Mouse (Mus musculus): ENCODE measurements around the gene Zfp846. TPM values are rescaled to one million over a fixed set of nuclear protein-coding genes. Genes with fewer than 3 reads are reported as not detected.
A peak's percentile ranks its signal among the peaks of the same experiment; 100 is the strongest.

The Zfp846 gene
- polyA plus RNA-seq, 1 experiment from 2014 or later: 23.2 TPM

DNA sequence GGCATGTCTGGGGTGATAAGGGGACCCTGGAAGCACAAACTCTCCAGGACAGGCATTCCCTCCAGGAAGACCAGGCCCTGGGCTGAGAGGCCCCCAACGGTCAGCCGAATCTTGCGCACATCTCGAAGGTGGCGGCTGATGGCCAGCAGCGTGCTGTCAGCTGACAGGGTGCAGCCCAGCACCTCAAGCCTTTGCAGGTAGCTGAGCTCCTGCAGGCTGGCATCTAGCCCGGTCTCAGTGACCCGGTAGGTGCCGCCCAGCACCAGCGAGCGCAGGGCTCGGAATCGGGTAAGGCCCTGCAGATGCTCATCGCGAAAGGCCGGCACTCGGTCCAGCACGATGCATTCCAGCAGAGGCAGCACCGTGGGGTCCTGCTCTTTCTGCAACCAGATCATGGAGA lies 57.5 kb downstream of the Zfp846 start:
- Histone ChIP-seq H3K27ac (no peak overlapping the region), H3K4me2 (no peak overlapping the region), H3K4me1 (replicated peaks) (peaks cover 13% of the 10 kb centered on the region), H3K9ac (replicated peaks) (no peak overlapping the region), H3K4me3 (replicated peaks) (no peak overlapping the region), H3K36me3 (peaks cover 25% of the 10 kb centered on the region), H3K9me3 (no peaks in the 10 kb centered on the region), H3K27me3 (no peaks in the 10 kb centered on the region)
- ATAC-seq (ENCODE audit: insufficient number of reproducible peaks, insufficient read depth, low FRiP score, low TSS enrichment, low read depth): no peak
- WGBS: 96% methylated on average over 19 of the region's 19 CpGs

DNA sequence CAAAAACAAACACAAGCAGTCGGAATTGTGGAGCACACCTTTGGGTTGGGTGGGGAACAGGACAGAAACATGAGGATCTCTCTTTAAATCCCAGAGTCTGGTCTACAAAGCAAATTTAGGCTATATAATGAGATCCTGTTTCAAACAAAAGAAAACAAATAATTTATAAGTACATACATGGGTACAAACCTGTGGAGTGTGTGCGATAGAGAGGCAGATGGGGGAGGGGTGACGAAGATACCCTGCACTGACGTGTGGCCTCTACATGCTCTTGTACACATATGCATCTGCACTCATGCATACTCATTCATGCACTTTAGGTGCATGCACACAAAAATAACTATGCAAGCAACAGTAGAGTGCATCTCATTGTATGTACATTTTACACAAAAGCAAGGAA lies 58.4 kb downstream of the Zfp846 start:
- 91% methylated on average over 4 of the region's 4 CpGs for WGBS
- H3K9ac ChIP-seq (replicated peaks): no peak overlapping the region
- no peak overlapping the region for H3K27ac ChIP-seq
- H3K4me3 ChIP-seq (replicated peaks): no peak overlapping the region
- no peak overlapping the region for H3K4me2 ChIP-seq
- peaks cover 25% of the 10 kb centered on the region for H3K36me3 ChIP-seq
- H3K4me1 ChIP-seq (replicated peaks): peaks cover 19% of the 10 kb centered on the region
- ATAC-seq (ENCODE audit: insufficient number of reproducible peaks, insufficient read depth, low FRiP score, low TSS enrichment, low read depth): no peak
- H3K9me3 ChIP-seq: no peaks in the 10 kb centered on the region
- H3K27me3 ChIP-seq: no peaks in the 10 kb centered on the region

DNA sequence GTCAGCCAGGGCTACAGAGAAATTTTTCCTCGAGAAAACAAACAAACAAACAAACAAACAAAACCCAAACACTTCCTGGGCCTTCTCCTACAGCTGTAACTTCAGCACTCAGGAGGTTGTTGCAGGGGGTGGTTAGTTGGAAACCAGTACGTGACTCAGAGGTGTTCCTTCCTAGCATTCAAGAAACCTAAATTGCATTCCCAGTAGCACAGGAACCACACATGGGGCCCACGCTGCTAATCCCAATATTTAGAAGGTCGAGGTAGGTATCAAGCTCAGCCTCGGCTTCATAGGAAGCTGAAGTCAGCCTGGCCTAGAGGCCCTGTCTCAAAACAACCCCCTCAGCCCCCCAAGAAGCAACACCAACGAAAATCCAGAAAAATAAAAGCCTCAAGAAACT lies 60.4 kb downstream of the Zfp846 start:
- Histone ChIP-seq H3K27me3 (no peaks in the 10 kb centered on the region), H3K9ac (replicated peaks) (peak overlapping the region; percentile 88), H3K36me3 (peaks cover 30% of the 10 kb centered on the region), H3K4me1 (replicated peaks) (peaks cover 26% of the 10 kb centered on the region), H3K9me3 (no peaks in the 10 kb centered on the region), H3K27ac (no peak overlapping the region; the same call in 1 of the 2 replicates), H3K4me3 (replicated peaks) (peak overlapping the region; percentile 83), H3K4me2 (peak overlapping the region; percentile 95)
- 26% methylated on average over 6 of the region's 6 CpGs for WGBS
- ATAC-seq (ENCODE audit: insufficient number of reproducible peaks, insufficient read depth, low FRiP score, low TSS enrichment, low read depth): no peak

DNA sequence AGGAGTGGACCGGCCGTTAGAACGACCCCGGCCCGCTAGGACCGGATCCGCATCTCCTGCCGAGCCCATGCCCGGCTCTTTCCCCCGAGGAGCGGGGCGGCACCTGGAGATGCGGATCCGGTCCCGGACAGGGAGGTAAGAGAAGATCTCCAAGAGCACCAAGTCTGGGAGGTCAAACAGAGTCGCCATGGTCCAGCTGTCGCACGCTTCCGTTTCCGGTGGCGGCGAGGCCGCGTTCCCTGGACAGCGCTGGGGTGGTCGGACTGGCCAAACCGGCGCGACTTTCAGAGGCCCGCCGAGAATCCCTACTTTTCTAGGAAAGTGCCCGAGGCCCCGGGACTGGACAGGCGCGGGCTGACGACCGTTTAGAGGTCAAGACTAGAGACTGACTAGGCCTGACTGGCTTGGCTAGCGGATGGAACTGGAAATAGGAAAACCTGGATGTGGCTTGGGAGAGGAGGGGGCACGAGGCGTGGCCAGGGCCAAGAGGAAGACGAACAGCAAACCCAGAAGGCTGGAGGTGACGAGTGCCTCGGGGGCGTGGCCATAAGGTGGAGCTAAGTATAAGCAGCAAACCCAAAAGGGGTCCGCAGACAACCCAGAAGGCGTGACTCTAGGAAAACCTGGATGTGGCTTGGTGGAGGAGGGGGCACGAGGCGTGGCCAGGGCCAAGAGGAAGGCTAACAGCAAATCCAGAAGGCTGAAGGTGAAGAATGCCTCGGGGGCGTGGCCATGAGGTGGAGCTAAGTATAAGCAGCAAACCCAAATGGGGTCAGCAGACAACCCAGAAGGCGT lies 61.2 kb downstream of the Zfp846 start, which contains the start of gene Ubl5:
Gene Ubl5 (plus strand): TSS at position 778 of the 795 bp plus-strand sequence.
- peak within 1 kb of the TSS; percentile 95 for H3K4me2 ChIP-seq
- peak within 1 kb of the TSS; percentile 88 for H3K9ac ChIP-seq (replicated peaks)
- WGBS: under 1% methylated on average over 51 of the region's 51 CpGs

DNA sequence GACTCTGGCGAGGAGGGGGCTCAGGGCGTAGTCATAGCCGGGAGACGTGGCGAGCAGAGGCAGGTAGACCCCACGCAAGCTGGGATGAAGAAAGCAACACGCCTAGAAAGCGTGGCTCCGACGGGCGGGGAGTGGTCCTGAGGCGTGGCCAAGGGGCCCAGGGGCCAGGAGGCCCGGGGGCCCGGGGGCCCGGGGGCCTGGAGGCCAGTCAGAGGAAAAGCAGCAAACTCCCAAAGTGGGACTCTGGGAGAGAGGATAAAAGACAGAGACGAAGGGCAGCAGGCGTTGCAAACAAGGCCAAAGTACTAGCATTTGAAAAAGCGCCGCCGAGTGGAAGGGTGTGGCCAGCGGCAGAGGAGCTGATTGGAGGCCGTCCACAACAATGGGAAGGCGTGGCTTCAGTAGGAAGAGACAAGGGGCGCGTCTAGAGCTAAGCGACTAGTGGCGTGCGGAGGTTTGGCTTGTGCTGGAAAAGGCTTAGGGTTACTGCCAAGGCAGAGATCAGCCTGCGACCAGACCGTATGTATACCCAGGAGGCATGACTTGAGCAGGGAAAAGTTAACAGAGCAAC lies 61.9 kb downstream of the Zfp846 start:
- WGBS: under 1% methylated on average over 30 of the region's 30 CpGs
- Histone ChIP-seq H3K4me3 (replicated peaks) (peak overlapping the region; percentile 83), H3K36me3 (peaks cover 35% of the 10 kb centered on the region), H3K4me1 (replicated peaks) (peaks cover 26% of the 10 kb centered on the region), H3K4me2 (peak overlapping the region; percentile 95), H3K27ac (peak overlapping the region; percentile 91), H3K27me3 (no peaks in the 10 kb centered on the region), H3K9ac (replicated peaks) (peak overlapping the region; percentile 76), H3K9me3 (no peaks in the 10 kb centered on the region)
- peak; percentile 72 for ATAC-seq (ENCODE audit: insufficient number of reproducible peaks, insufficient read depth, low FRiP score, low TSS enrichment, low read depth)

More for the DNA sequence above, 61.2 kb downstream of the Zfp846 start, which contains the start of gene Ubl5:
- Histone ChIP-seq H3K36me3 (peaks cover 35% of the 10 kb centered on the region), H3K9me3 (no peaks in the 10 kb centered on the region), H3K27me3 (no peaks in the 10 kb centered on the region), H3K4me3 (replicated peaks) (peak within 1 kb of the TSS; percentile 83), H3K27ac (peak within 1 kb of the TSS; percentile 91), H3K4me1 (replicated peaks) (peaks cover 26% of the 10 kb centered on the region)
- peak; percentile 94 for ATAC-seq (ENCODE audit: insufficient number of reproducible peaks, insufficient read depth, low FRiP score, low TSS enrichment, low read depth)

DNA sequence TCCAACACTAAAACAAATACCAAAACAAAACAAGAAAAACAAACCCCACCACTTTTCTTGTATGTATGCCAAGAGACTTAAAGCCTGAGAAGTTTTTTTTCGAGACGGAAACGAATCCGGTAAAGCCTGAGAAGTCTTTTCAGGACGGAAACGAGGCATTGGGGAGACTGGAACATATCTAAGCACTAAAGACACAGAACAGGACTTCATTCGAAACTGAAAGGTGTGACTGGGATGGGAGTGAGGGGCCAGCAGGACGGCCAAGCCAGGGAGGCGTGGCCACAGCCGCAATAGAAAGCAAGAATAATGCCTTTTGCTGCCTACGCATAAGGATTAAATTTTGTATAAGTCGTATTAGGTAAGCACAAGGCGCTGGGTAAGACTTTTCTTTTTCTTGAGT lies 62.7 kb downstream of the Zfp846 start:
- Histone ChIP-seq H3K4me2 (peak overlapping the region; percentile 95), H3K4me1 (replicated peaks) (peaks cover 26% of the 10 kb centered on the region), H3K36me3 (peaks cover 35% of the 10 kb centered on the region), H3K9me3 (no peaks in the 10 kb centered on the region), H3K27ac (peak overlapping the region; percentile 75), H3K9ac (replicated peaks) (peak overlapping the region; percentile 76), H3K4me3 (replicated peaks) (peak overlapping the region; percentile 83), H3K27me3 (no peaks in the 10 kb centered on the region)
- WGBS: 10% methylated on average over 13 of the region's 13 CpGs
- no peak for ATAC-seq (ENCODE audit: insufficient number of reproducible peaks, insufficient read depth, low FRiP score, low TSS enrichment, low read depth)

DNA sequence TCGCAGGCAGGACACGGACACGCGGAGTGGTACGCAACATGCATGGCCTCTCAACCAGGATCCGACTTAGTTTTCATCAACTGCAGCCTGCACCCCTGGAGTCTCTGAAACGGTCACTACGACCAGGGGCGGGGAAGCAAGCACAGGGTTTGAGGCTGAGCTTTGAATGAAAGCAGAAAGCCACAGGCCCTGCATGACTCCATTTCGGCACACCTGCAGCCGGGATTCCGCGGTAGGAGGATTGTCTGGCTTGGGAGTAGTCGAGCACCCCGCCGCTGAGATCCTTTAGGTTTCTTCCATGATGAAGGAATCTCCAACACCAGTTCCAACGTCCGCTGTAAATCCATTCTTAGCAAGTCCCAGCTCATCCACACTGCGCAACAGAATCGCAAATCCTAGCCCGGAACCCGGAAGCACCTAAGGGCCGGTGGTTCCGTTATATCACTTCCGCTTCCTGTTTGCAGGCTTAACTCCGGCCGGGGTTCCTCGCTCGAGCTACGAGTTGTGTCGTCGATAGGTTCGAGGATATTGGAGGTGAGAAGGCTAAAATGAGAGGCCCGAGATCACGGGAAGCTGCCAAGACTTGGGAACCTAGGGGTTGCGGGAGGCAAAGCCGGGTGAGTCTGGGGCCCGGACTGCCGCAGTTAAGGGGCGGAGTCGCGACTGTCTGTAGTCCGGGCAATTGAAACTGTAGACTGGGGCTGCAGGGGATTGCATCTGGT lies 63.4 kb downstream of the Zfp846 start, which contains the start of gene Fbxl12:
Gene Fbxl12 (minus strand): TSS at position 408 of the 722 bp plus-strand sequence.
- Histone ChIP-seq H3K27ac (peak within 1 kb of the TSS; percentile 75), H3K4me1 (replicated peaks) (peaks cover 26% of the 10 kb centered on the region), H3K36me3 (peaks cover 35% of the 10 kb centered on the region), H3K9ac (replicated peaks) (peak within 1 kb of the TSS; percentile 76), H3K4me2 (peak within 1 kb of the TSS; percentile 95), H3K9me3 (no peaks in the 10 kb centered on the region), H3K4me3 (replicated peaks) (peak within 1 kb of the TSS; percentile 83), H3K27me3 (no peaks in the 10 kb centered on the region)
- ATAC-seq (ENCODE audit: insufficient number of reproducible peaks, insufficient read depth, low FRiP score, low TSS enrichment, low read depth): no peak
- WGBS: under 1% methylated on average over 43 of the region's 43 CpGs

DNA sequence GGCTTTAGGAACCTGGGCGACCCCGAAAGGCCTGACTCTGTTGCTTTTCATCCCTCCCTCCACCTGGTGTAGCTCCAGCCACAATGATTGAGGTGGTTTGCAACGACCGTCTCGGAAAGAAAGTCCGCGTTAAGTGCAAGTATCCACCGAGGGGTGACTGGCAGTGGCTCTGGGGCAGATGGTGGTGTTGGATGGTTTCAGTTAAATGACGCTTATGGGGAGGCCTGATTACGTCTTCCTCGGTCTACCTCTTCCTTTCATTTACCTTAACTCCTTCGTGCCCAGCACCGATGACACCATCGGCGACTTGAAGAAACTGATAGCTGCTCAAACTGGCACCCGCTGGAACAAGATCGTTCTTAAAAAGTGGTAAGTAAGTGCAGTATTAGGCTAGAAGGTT lies 64.0 kb downstream of the Zfp846 start:
- Histone ChIP-seq H3K4me3 (replicated peaks) (peak overlapping the region; percentile 83), H3K36me3 (peaks cover 34% of the 10 kb centered on the region), H3K9ac (replicated peaks) (peak overlapping the region; percentile 76), H3K27ac (peak overlapping the region; percentile 75), H3K4me1 (replicated peaks) (peaks cover 26% of the 10 kb centered on the region), H3K27me3 (no peaks in the 10 kb centered on the region), H3K4me2 (peak overlapping the region; percentile 95), H3K9me3 (no peaks in the 10 kb centered on the region)
- ATAC-seq (ENCODE audit: insufficient number of reproducible peaks, insufficient read depth, low FRiP score, low TSS enrichment, low read depth): no peak
- 5% methylated on average over 17 of the region's 17 CpGs for WGBS

DNA sequence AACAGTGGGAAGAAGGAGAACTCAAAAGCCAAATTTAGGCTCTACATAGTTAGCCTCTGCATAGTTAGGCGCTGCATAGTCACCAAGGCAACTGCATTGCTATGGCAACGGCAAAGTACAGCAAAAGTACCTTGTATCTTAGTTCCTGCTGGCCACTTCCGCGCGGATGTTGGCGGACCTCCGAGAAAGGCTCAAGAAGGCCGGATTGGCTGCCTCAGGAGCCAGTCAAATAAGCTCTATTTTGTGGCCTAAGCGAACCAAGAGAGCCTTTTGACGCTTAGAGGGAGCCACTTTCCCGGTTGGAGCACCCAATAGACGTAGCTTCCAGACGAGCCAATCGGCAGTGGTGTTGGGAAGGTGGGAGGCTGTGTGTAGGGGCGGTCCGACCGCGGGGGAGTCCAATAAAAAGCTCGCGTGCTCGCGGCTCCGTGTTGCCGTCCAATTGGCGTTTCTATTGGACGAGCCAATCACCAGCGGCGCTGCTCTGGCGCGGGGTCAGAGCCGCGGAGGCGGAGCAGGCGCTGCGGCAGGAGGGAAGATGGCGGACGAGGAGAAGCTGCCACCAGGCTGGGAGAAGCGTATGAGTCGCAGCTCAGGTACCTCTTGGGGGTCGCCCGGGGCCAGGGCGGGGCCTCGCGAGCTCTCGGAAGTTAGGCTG lies 70.6 kb downstream of the Zfp846 start, which contains the start of gene Pin1:
Gene Pin1 (plus strand): TSS at position 494 of the 658 bp plus-strand sequence.
- Histone ChIP-seq H3K4me3 (replicated peaks) (peak within 1 kb of the TSS; percentile 93), H3K9ac (replicated peaks) (peak within 1 kb of the TSS; percentile 88), H3K4me2 (peak within 1 kb of the TSS; percentile 79), H3K4me1 (replicated peaks) (peaks cover 19% of the 10 kb centered on the region), H3K36me3 (peaks cover 59% of the 10 kb centered on the region), H3K27me3 (no peaks in the 10 kb centered on the region), H3K27ac (0 out of 2 replicates have a peak within 1 kb of the TSS, but pooled peaks have one; percentile 4), H3K9me3 (no peaks in the 10 kb centered on the region)
- peak; percentile 100 for ATAC-seq (ENCODE audit: insufficient number of reproducible peaks, insufficient read depth, low FRiP score, low TSS enrichment, low read depth)
- WGBS: under 1% methylated on average over 45 of the region's 45 CpGs

DNA sequence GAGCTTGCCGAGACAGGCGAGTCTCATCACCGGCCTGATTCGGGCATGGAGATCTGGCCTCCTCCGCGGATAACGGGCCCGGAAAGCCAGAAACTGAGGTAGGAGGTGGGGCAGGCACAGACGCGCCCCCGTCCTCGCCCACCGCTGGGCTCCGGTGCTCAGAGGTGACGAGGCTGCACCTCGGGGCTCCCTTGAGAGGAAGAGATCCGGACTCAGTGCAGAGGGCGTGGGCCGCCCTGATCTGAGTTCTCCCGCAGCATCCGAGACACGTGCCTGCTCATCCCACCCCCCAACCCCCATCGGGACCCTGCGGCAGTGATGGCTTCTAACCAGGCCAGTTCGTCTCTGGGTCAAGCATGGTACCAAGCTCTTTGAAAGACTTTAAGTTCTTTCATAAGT lies 71.2 kb downstream of the Zfp846 start:
- Histone ChIP-seq H3K9ac (replicated peaks) (peak overlapping the region; percentile 88), H3K27me3 (no peaks in the 10 kb centered on the region), H3K36me3 (peaks cover 59% of the 10 kb centered on the region), H3K27ac (0 out of 2 replicates have a peak overlapping the region, but pooled peaks have one; percentile 4), H3K4me2 (peak overlapping the region; percentile 79), H3K4me1 (replicated peaks) (peaks cover 19% of the 10 kb centered on the region), H3K4me3 (replicated peaks) (peak overlapping the region; percentile 93), H3K9me3 (no peaks in the 10 kb centered on the region)
- no peak; the same call in none of the 2 replicates for ATAC-seq (ENCODE audit: insufficient number of reproducible peaks, insufficient read depth, low FRiP score, low TSS enrichment, low read depth)
- under 1% methylated on average over 25 of the region's 25 CpGs for WGBS

All from limb, embryonic 12.5 days (tissue).